Mouse (Mus musculus) liver, embryonic 14.5 days (tissue): Measurements from ENCODE around the gene Efcab9. TPM values are rescaled to one million over a fixed set of nuclear protein-coding genes. Genes with fewer than 3 reads are reported as not detected.

Experiments used
- ATAC-seq: fragments of 200-750 bp; cut with Nextera tagmentation; 2 replicates; pipeline ENCODE4 v1.8.0; 2017; ENCODE audit warnings: moderate number of reproducible peaks, mild to moderate bottlenecking, moderate library complexity; ENCODE audit not compliant: insufficient read depth
- DNase-seq, 3 experiments: peaks; one replicate each; pipeline ENCODE4 v3.0.0-alpha.2; 2012 to 2013; ENCODE audit warnings: low read depth in 3 of 3, low spot score in 3 of 3
- H3K27ac ChIP-seq: fragments of 300-500 bp; sonication (generic); 2 replicates; pipeline ENCODE4 v1.5.1; 2014; ENCODE audit warnings: moderate library complexity, mild to moderate bottlenecking, control low read depth, inconsistent platforms
- H3K27me3 ChIP-seq: fragments of 300-500 bp; sonication (generic); 2 replicates; pipeline ENCODE4 v1.6.1; 2014; ENCODE audit warnings: mild to moderate bottlenecking, low read length, moderate library complexity; ENCODE audit not compliant: control insufficient read depth, insufficient read depth
- H3K36me3 ChIP-seq: fragments of 300-500 bp; sonication (generic); replicated peaks from 2 replicates; pipeline ENCODE4 v1.6.1; 2014; ENCODE audit warnings: low read depth; ENCODE audit not compliant: control insufficient read depth, insufficient read depth
- H3K4me1 ChIP-seq, 2 experiments: fragments of 200-500 bp in 1 of 2; fragments of 300-500 bp in 1 of 2; sonication (generic) in 1 of 2; replicated peaks; 2 replicates each; pipeline ENCODE4 v1.6.1; 2012 to 2014; ENCODE audit warnings: antibody characterized with exemption in 1 of 2, inconsistent platforms in 1 of 2, low read length in 1 of 2; ENCODE audit not compliant: control insufficient read depth in 2 of 2, insufficient read depth in 2 of 2
- H3K4me2 ChIP-seq: fragments of 300-500 bp; sonication (generic); 2 replicates; pipeline ENCODE4 v1.6.1; 2014; ENCODE audit warnings: low read depth, mild to moderate bottlenecking, control low read depth, moderate library complexity
- H3K4me3 ChIP-seq, 2 experiments: fragments of 200-500 bp in 1 of 2; fragments of 300-500 bp in 1 of 2; sonication (generic) in 1 of 2; 2 replicates each; pipeline ENCODE4 v1.5.1; 2012 to 2014; ENCODE audit warnings: low read depth in 2 of 2, low read length in 2 of 2, mild to moderate bottlenecking in 2 of 2, control low read depth in 1 of 2, inconsistent platforms in 1 of 2, moderate library complexity in 1 of 2; ENCODE audit not compliant: insufficient read depth in 1 of 2
- H3K9ac ChIP-seq: fragments of 300-500 bp; sonication (generic); replicated peaks from 2 replicates; pipeline ENCODE4 v1.6.1; 2014; ENCODE audit warnings: mild to moderate bottlenecking, control low read depth, moderate library complexity
- H3K9me3 ChIP-seq: fragments of 300-500 bp; sonication (generic); 2 replicates; pipeline ENCODE4 v1.6.1; 2016; ENCODE audit warnings: low read length, mixed read lengths; ENCODE audit not compliant: control insufficient read depth
- CTCF ChIP-seq: IDR thresholded peaks from 2 replicates; pipeline ENCODE4 v1.5.1; 2016; ENCODE audit warnings: antibody characterized with exemption, low read depth, control low read depth
- EP300 ChIP-seq: IDR thresholded peaks from 2 replicates; pipeline ENCODE4 v1.6.1; 2016; ENCODE audit warnings: antibody characterized with exemption, low read depth
- WGBS: fragments of 180-500 bp; shearing (Covaris S2); extraction: QIAGEN DNeasy Blood & Tissue Kit; methylation state at CpG from one replicate; pipeline ENCODE4 v1.1.7; 2014; ENCODE audit not compliant: insufficient replicate concordance; 5-methylcytosine and 5-hydroxymethylcytosine counted together
- polyA plus RNA-seq, 2 experiments: library from polyadenylated mRNA; depleted of rRNA in 1 of 2; stranded (reverse) in 1 of 2; unstranded in 1 of 2; fragments of >200 nt; fragmentation: Nextera tagmentation in 1 of 2; extraction: Ambion mirVana in 1 of 2; gene quantifications; 2 replicates each; pipeline versions ENCODE4 v1.2.1 to v1.2.3; 2012 to 2014

Gene Efcab9
- polyA plus RNA-seq, 2 experiments, result 0.22 to 0.26 TPM

DNA sequence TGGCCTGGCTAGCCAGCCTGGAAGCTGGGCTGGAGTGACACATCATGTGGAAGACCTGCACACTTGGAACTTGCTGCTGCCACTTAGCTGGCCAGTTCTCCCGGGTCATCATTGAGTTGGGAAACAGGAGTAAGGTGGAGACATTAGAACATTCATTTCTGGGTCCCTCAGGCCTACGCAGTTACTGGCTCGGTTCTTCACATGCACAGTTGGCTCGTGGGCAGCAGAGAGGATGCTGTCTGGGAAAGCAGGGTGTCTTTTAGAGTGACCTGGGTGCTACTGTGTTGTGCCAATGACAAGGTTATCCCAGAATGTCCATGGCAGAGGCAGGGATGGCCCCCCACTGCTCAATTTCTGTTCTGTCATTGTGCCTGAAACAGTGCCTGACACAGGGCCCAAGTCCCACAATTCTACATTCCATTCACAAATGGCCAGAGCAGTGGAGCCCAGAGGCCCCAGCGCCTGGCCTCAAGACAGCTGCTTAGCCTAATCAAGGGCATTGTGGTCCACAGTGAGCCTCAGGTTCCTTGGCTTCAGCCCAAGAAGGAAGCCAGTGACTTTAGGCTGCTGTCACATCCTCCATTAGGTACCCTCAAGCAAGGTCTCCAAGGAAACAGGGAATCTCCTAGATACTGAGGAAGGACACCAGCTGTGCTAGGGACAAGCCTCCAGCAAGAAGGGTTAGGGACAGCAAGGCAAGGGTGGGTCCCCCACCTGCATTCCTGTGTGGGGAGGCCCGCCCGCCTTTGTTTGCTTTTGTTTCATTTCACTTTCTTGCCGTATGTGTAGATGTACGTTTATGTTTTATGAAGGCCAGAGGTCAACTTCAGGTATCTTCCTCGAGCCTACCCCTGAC lies 35.3 kb upstream of the Efcab9 start:
- no peak for ATAC-seq

DNA sequence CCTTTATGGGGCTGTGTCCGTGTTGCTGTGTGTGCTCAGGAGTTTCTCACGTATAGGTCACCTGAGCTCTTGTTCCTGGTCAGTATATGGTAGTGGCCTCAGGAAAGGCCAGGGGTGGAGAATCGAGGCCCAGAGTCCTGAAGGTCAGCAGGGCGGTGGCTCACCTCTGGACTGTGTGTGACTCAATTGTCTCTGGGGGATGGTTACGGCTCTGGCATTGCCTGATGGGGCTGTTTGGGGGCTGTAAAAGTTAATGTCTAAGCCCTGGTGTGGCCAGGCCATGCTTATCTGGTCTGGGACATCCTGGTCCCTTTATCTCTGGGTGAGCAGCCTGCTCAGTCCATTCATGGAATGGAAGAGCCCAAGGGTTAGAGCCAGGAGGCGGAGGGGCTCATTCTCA lies 34.3 kb upstream of the Efcab9 start:
- TF ChIP-seq CTCF (no peak), EP300 (no peak)
- Histone ChIP-seq H3K4me2 (no peak overlapping the region), H3K27ac (no peak overlapping the region), H3K36me3 (no peaks in the 10 kb centered on the region), H3K9me3 (no peaks in the 10 kb centered on the region), H3K4me3 (no peak overlapping the region), H3K4me1 (peaks cover 9 to 34% of the 10 kb centered on the region in 2 experiments), H3K9ac (no peak overlapping the region), H3K27me3 (no peaks in the 10 kb centered on the region)
- WGBS, result 41% methylated on average over 6 of the region's 6 CpGs
- ATAC-seq, result peak; percentile 54; the same call in 1 of the 2 replicates
- DNase-seq, result no peak

More for the DNA sequence above, 35.3 kb upstream of the Efcab9 start:
- no peak for DNase-seq
- no peaks in the 10 kb centered on the region for H3K9me3 ChIP-seq
- no peak overlapping the region for H3K4me2 ChIP-seq
- no peak for TF ChIP-seq EP300
- no peak for TF ChIP-seq CTCF
- peaks cover 9 to 29% of the 10 kb centered on the region in 2 experiments for H3K4me1 ChIP-seq
- no peak overlapping the region for H3K9ac ChIP-seq
- no peak overlapping the region for H3K4me3 ChIP-seq
- no peaks in the 10 kb centered on the region for H3K36me3 ChIP-seq
- 76% methylated on average over 10 of the region's 10 CpGs for WGBS
- H3K27me3 ChIP-seq, result no peaks in the 10 kb centered on the region
- H3K27ac ChIP-seq, result no peak overlapping the region

DNA sequence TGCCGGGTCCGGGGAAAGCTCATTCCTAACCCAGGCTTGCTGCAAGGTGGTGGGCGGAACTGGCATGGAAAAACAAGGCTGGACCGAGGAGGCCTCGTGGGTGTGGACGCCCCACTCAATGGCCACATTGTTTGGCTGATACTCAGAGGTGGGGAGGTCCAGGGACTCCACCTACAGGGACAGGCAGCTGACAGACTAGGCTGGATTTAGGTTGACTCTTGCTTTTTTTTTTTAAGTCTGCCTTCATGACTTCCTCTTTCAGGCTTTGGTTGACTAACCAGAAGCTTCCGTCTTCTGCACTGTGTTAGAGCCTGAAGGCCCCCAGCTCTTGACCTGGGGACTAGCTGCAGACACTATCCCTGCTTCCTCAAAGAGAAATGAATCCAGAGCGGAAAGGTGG lies 33.2 kb upstream of the Efcab9 start:
- WGBS, result 23% methylated on average over 8 of the region's 8 CpGs
- TF ChIP-seq CTCF, result no peak
- TF ChIP-seq EP300, result no peak
- Histone ChIP-seq H3K27me3 (no peaks in the 10 kb centered on the region), H3K4me3 (no peak overlapping the region), H3K27ac (no peak overlapping the region), H3K9me3 (no peaks in the 10 kb centered on the region), H3K36me3 (no peaks in the 10 kb centered on the region), H3K9ac (no peak overlapping the region), H3K4me1 (peaks cover 9 to 33% of the 10 kb centered on the region in 2 experiments), H3K4me2 (no peak overlapping the region; the same call in 1 of the 2 replicates)
- DNase-seq, result no peak
- ATAC-seq, result no peak

DNA sequence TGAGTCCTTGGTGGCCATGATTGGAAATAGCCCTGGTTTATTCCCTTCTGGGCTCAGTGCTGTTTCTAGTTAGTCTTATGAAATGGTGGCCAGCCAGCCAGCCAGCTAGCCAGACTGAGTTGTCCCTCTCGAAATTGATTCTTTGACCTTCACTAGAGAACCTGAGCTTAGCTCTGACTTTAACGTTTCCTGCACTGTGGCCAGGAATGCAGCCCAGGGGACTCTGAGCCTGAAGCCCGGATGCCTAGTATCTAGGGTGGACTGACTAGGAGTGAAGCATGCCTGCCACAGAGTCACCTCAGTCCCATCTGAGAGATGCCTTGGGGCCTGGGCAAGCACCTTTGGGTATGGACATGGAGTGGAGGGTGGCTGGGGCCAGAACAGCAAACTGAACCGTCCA lies 32.7 kb upstream of the Efcab9 start:
- DNase-seq (no peak), ATAC-seq (no peak)
- no peaks in the 10 kb centered on the region for H3K9me3 ChIP-seq
- H3K9ac ChIP-seq, result no peak overlapping the region
- H3K4me1 ChIP-seq, result peaks cover 9 to 33% of the 10 kb centered on the region in 2 experiments
- TF ChIP-seq EP300, result no peak
- no peak for TF ChIP-seq CTCF
- H3K36me3 ChIP-seq, result no peaks in the 10 kb centered on the region
- 36% methylated on average over 4 of the region's 4 CpGs for WGBS
- H3K4me2 ChIP-seq, result no peak overlapping the region; the same call in 1 of the 2 replicates
- H3K27me3 ChIP-seq, result no peaks in the 10 kb centered on the region
- no peak overlapping the region for H3K27ac ChIP-seq
- no peak overlapping the region for H3K4me3 ChIP-seq

DNA sequence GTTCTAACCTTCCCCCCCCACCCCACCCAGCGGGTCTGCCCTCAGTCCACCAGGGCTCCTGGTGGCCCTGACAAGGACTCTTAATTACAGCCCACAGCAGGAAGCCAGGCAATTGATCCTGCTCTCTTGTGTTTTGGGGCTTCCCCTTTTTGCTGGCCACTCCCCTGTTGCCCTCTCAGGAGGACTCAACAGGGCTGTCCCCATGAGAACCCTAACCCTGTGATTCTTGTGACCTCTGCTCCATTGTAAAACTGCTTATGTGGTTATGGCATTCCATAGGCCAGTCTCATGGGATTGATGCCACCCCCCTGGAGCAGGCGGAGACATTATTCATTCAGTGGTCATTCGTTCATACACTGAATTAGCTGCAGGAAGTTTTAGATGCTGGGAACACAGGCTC lies 31.8 kb upstream of the Efcab9 start:
- Histone ChIP-seq H3K9me3 (no peaks in the 10 kb centered on the region), H3K36me3 (no peaks in the 10 kb centered on the region), H3K27ac (no peak overlapping the region), H3K4me2 (no peak overlapping the region), H3K27me3 (no peaks in the 10 kb centered on the region), H3K4me1 (peaks cover 9 to 33% of the 10 kb centered on the region in 2 experiments), H3K9ac (no peak overlapping the region), H3K4me3 (no peak overlapping the region)
- ATAC-seq, result no peak
- TF ChIP-seq EP300, result no peak
- TF ChIP-seq CTCF, result no peak
- 33% methylated on average over 3 of the region's 3 CpGs for WGBS
- DNase-seq, result no peak
